Mouse (Mus musculus): ENCODE results near the gene Naip2. TPM values are rescaled to one million over a fixed set of nuclear protein-coding genes. Genes with fewer than 3 reads are reported as not detected.
"Not testable (repeated sequence)": the region's sequence is repeated elsewhere in the genome, so short reads cannot be mapped to it uniquely, and the experiment has no call there.

Gene Naip2
- 0.12 and 0.17 TPM in 2 replicates for polyA plus RNA-seq (2014; fragmentation: Nextera tagmentation; extraction: Ambion mirVana)

DNA sequence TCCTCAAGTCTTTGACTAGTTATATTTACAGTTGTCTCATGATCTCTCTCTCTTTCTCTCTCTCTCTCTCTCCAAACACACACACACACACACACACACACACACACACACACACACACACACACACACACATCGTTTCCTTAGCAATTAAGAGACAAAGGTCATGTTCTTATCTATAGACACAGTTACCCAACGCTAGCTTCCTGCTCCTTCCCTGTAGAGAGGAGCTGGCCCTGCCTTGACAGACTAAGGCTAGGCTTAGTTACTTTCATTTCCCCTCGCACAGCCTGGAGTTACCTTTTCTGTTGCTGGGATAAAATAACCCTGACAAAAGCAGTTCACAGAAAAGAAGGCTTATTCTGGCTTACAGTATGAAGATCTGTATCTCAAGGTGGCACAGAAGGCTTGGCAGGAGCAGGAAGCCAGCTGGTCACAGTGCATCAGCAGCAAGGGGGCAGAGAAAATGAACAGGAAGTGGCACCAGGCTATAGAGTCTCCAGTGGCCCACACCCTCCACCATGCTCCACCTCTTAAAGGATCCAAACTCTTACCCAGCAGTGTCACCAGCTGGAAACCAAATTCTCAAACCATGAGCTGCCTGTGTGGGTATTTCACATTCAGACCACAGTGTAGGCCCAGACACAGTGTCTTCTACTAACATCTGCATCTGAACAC lies at the start of gene Naip2:
TSS of gene Naip2 (minus strand) at position 434 of the 675 bp plus-strand sequence.
- H3K9ac ChIP-seq (ENCODE audit: low read length); H3K4me2 ChIP-seq (ENCODE audit: low read depth, low read length, severe bottlenecking); H3K4me1 ChIP-seq (replicated peaks; ENCODE audit: control insufficient read depth, insufficient read depth, low read length); H3K27ac ChIP-seq (ENCODE audit: low read depth, low read length); ATAC-seq (replicated peaks; ENCODE audit: low FRiP score); H3K36me3 ChIP-seq (ENCODE audit: control insufficient read depth, insufficient read depth, low read length); H3K4me3 ChIP-seq (ENCODE audit: low read depth, low read length); DNase-seq (ENCODE audit: low spot score); H3K27me3 ChIP-seq (ENCODE audit: control insufficient read depth, insufficient read depth, low read length); H3K9me3 ChIP-seq (ENCODE audit: control insufficient read depth, low read length): not testable (repeated sequence)
- WGBS = 62% methylated on average over 3 of the region's 3 CpGs

DNA sequence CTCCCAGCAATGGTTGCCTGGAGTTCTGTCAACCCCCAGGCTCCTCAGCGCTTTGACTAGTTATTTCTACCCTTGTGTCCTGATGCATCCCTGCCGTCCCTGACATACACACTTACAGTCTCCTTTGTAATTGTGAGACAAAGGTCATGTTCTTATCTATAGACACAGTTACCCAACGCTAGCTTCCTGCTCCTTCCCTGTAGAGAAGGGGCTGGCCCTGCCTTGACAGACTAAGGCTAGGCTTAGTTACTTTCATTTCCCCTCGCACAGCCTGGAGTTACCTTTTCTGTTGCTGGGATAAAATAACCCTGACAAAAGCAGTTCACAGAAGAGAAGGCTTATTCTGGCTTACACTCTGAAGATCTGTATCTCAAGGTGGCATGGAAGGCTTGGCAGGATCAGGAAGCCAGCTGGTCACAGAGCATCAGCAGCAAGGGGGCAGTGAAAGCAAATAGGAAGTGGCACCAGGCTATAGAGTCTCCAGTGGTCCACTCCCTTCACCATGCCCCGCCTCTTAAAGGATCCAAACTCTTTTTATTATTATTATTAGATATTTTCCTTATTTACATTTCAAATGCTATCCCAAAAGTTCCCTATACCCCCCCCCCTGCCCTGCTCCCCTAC lies 45.1 kb upstream of the Naip2 start:
- ATAC-seq (replicated peaks; ENCODE audit: low FRiP score); H3K27me3 ChIP-seq (ENCODE audit: control insufficient read depth, insufficient read depth, low read length); H3K27ac ChIP-seq (ENCODE audit: low read depth, low read length); H3K4me3 ChIP-seq (ENCODE audit: low read depth, low read length); DNase-seq (ENCODE audit: low spot score); H3K4me1 ChIP-seq (replicated peaks; ENCODE audit: control insufficient read depth, insufficient read depth, low read length); H3K9me3 ChIP-seq (ENCODE audit: control insufficient read depth, low read length); H3K4me2 ChIP-seq (ENCODE audit: low read depth, low read length, severe bottlenecking); H3K36me3 ChIP-seq (ENCODE audit: control insufficient read depth, insufficient read depth, low read length); H3K9ac ChIP-seq (ENCODE audit: low read length): not testable (repeated sequence)
- 82% methylated on average over 5 of the region's 5 CpGs for WGBS

DNA sequence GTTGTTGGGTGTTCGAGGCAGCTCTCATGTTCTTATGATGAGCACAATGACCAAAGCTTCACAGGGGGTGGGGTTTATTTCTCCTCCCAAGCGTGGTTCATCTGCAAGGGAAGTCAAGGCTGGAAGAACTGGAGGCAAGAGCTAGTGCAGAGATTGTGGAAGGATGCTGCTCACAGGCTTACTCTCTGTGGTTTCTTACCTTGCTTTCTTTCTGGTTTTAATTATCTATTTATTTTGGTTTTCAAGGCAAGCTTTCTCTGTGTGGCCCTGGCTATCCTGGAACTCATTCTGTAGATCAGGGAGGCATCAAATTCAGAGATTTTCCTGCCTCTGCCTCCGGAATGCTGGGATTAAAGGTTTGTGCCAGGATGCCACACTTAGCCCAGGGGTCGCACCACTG lies 44.3 kb upstream of the Naip2 start, which contains the start of gene Naip5:
TSS of gene Naip5 (minus strand) at position 101 of the 400 bp plus-strand sequence.
- not testable (repeated sequence) for H3K36me3 ChIP-seq (ENCODE audit: control insufficient read depth, insufficient read depth, low read length); H3K27ac ChIP-seq (ENCODE audit: low read depth, low read length); H3K4me1 ChIP-seq (replicated peaks; ENCODE audit: control insufficient read depth, insufficient read depth, low read length); H3K9ac ChIP-seq (ENCODE audit: low read length); ATAC-seq (replicated peaks; ENCODE audit: low FRiP score); H3K9me3 ChIP-seq (ENCODE audit: control insufficient read depth, low read length); DNase-seq (ENCODE audit: low spot score); H3K27me3 ChIP-seq (ENCODE audit: control insufficient read depth, insufficient read depth, low read length); H3K4me2 ChIP-seq (ENCODE audit: low read depth, low read length, severe bottlenecking); H3K4me3 ChIP-seq (ENCODE audit: low read depth, low read length)
- WGBS = 80% methylated on average over 4 of the region's 4 CpGs

DNA sequence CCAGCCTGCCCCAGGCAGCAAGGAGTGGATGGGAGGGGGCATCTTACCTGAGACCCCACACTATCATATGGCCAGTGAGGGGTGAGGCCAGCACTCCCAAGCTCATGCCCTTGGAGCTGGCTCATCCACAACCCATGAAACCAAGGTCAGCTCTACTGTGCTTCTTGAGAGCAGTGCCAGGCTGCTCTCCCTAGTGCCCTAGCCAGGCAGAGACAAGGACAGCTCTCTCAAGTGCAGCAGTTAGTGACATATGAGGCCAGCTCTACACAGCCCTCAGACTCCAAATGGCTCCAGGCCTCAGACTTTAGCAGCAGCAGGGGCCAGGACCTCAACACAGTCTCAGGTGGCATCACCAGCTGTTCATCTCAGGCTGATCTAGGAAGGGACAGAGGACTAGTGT lies 41.8 kb upstream of the Naip2 start:
- Histone ChIP-seq H3K4me1 (replicated peaks; ENCODE audit: control insufficient read depth, insufficient read depth, low read length) (no peaks in the 10 kb centered on the region), H3K27me3 (ENCODE audit: control insufficient read depth, insufficient read depth, low read length) (no peaks in the 10 kb centered on the region), H3K4me3 (ENCODE audit: low read depth, low read length) (no peak overlapping the region), H3K27ac (ENCODE audit: low read depth, low read length) (no peak overlapping the region), H3K4me2 (ENCODE audit: low read depth, low read length, severe bottlenecking) (no peak overlapping the region), H3K9ac (ENCODE audit: low read length) (no peak overlapping the region), H3K9me3 (ENCODE audit: control insufficient read depth, low read length) (no peaks in the 10 kb centered on the region), H3K36me3 (ENCODE audit: control insufficient read depth, insufficient read depth, low read length) (no peaks in the 10 kb centered on the region)
- DNase-seq (ENCODE audit: low spot score) (no peak), ATAC-seq (replicated peaks; ENCODE audit: low FRiP score) (peak; percentile 36; the same call in 1 of the 2 replicates)

DNA sequence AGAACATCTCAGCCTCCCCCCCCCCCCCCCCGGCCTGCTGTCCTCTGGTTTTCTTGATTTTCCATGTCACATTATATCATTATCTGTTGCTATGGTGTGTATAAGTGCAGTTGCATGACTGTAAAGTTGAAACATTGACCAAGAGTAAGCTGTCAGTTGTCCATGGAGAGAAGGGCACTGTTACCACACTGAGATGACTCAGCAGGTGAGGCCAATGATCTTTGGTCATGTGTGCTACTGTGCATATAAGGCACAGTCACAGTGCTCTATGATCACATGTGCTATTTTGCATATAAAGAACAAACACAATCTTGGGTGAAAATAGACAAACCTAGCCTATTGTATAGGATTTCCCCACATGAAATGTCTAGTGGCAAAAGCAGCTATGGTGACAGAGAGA lies 11.8 kb upstream of the Naip2 start:
- not testable (repeated sequence) for H3K36me3 ChIP-seq (ENCODE audit: control insufficient read depth, insufficient read depth, low read length); H3K9me3 ChIP-seq (ENCODE audit: control insufficient read depth, low read length); ATAC-seq (replicated peaks; ENCODE audit: low FRiP score); H3K27ac ChIP-seq (ENCODE audit: low read depth, low read length); H3K9ac ChIP-seq (ENCODE audit: low read length); DNase-seq (ENCODE audit: low spot score); H3K27me3 ChIP-seq (ENCODE audit: control insufficient read depth, insufficient read depth, low read length); H3K4me2 ChIP-seq (ENCODE audit: low read depth, low read length, severe bottlenecking); H3K4me1 ChIP-seq (replicated peaks; ENCODE audit: control insufficient read depth, insufficient read depth, low read length); H3K4me3 ChIP-seq (ENCODE audit: low read depth, low read length)
- 73% methylated on average over 1 of the region's 1 CpGs for WGBS

DNA sequence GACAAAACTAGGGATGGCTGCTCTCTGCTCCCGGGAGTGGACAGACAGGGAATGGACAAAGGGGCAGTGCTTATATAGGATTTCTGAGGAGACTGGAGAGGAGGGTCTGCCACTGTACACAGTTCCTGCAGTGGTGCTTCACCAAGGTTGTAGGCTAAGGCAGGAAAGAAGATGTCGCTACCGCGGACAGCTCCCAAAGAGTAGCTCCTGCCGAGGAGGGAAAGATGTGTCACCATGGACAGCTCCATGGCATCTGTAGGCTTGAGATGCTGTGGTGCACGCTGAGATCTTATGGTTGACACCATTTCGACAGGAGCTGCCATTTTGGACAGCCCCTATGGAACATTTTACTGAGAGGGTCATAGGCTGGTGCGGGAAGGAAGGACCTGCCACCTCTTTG lies 8.6 kb upstream of the Naip2 start:
- 28% methylated on average over 8 of the region's 8 CpGs for WGBS
- no peak for ATAC-seq (replicated peaks; ENCODE audit: low FRiP score)
- no peaks in the 10 kb centered on the region for H3K4me1 ChIP-seq (replicated peaks; ENCODE audit: control insufficient read depth, insufficient read depth, low read length)
- H3K4me3 ChIP-seq (ENCODE audit: low read depth, low read length) = no peak overlapping the region
- no peak overlapping the region for H3K9ac ChIP-seq (ENCODE audit: low read length)
- no peak overlapping the region for H3K27ac ChIP-seq (ENCODE audit: low read depth, low read length)
- DNase-seq (ENCODE audit: low spot score) = peak; percentile 61
- no peaks in the 10 kb centered on the region for H3K9me3 ChIP-seq (ENCODE audit: control insufficient read depth, low read length)
- H3K36me3 ChIP-seq (ENCODE audit: control insufficient read depth, insufficient read depth, low read length) = no peaks in the 10 kb centered on the region
- no peak overlapping the region for H3K4me2 ChIP-seq (ENCODE audit: low read depth, low read length, severe bottlenecking)
- no peaks in the 10 kb centered on the region for H3K27me3 ChIP-seq (ENCODE audit: control insufficient read depth, insufficient read depth, low read length)

DNA sequence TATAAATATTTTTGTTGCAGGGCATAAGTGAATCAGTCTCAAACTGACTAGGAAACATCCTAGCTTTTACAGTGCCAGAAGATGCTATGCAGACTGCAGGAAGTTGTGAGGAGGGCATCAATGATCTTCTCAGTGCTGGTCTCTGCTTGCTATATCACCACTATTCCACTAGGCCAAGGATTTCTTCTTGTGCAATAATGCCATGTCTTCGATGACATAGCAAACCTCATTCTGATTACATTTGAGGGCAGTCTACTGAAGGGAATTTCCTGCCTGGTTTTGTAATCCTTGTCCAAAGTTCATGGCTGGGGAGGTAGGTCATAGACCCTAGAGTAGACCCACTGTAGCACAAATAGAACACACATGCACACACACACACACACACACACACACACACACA lies 1.4 kb upstream of the Naip2 start:
- H3K9ac ChIP-seq (ENCODE audit: low read length) = no peak overlapping the region
- H3K9me3 ChIP-seq (ENCODE audit: control insufficient read depth, low read length) = no peaks in the 10 kb centered on the region
- 88% methylated on average over 1 of the region's 1 CpGs for WGBS
- DNase-seq (ENCODE audit: low spot score) = no peak
- H3K4me1 ChIP-seq (replicated peaks; ENCODE audit: control insufficient read depth, insufficient read depth, low read length) = no peaks in the 10 kb centered on the region
- H3K27ac ChIP-seq (ENCODE audit: low read depth, low read length) = no peak overlapping the region
- no peak overlapping the region for H3K4me2 ChIP-seq (ENCODE audit: low read depth, low read length, severe bottlenecking)
- H3K27me3 ChIP-seq (ENCODE audit: control insufficient read depth, insufficient read depth, low read length) = no peaks in the 10 kb centered on the region
- no peaks in the 10 kb centered on the region for H3K36me3 ChIP-seq (ENCODE audit: control insufficient read depth, insufficient read depth, low read length)
- no peak for ATAC-seq (replicated peaks; ENCODE audit: low FRiP score)
- H3K4me3 ChIP-seq (ENCODE audit: low read depth, low read length) = no peak overlapping the region

DNA sequence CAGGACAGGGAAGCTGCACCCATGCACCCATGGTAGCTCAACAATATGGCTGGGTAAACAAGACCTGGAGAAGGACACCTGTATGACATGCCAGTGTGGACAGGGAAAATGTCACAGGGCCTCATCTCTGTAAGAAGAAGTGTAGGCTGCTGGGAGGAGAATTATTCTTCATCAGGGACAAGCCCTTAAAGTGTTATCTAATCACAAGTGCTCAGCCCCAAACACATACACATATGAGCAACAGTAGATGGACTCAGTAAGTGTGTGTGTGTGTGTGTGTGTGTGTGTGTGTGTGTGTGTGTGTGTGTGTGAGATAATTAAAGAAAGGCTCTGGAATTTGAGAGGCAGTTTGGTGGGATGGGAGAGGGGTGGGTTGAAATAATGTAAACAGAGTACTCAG lies 1.1 kb downstream of the Naip2 start:
- no peaks in the 10 kb centered on the region for H3K4me1 ChIP-seq (replicated peaks; ENCODE audit: control insufficient read depth, insufficient read depth, low read length)
- DNase-seq (ENCODE audit: low spot score) = no peak
- no peak overlapping the region for H3K9ac ChIP-seq (ENCODE audit: low read length)
- ATAC-seq (replicated peaks; ENCODE audit: low FRiP score) = no peak
- no peaks in the 10 kb centered on the region for H3K27me3 ChIP-seq (ENCODE audit: control insufficient read depth, insufficient read depth, low read length)
- no peak overlapping the region for H3K4me3 ChIP-seq (ENCODE audit: low read depth, low read length)
- H3K27ac ChIP-seq (ENCODE audit: low read depth, low read length) = no peak overlapping the region
- no peak overlapping the region for H3K4me2 ChIP-seq (ENCODE audit: low read depth, low read length, severe bottlenecking)
- no peaks in the 10 kb centered on the region for H3K36me3 ChIP-seq (ENCODE audit: control insufficient read depth, insufficient read depth, low read length)
- H3K9me3 ChIP-seq (ENCODE audit: control insufficient read depth, low read length) = no peaks in the 10 kb centered on the region

DNA sequence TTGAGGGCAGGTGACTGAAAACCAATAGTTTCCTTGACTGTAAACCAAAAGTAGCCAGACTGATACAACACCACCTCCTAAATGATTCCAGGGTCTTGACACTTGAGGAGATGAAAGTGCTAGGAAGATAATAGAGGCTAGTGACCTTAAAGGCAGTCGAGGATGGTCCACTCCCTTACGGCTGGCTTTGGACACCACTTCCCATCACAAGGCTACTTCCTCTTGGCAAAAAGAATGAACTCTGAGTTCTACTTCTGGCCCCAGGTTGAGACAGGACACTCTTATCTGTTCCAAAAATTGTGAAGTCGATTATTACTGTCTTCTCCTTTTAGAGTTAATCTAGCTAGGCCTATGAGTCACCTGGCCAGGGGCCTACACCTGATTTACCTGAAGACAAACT lies 6.5 kb downstream of the Naip2 start:
- H3K4me1 ChIP-seq (replicated peaks; ENCODE audit: control insufficient read depth, insufficient read depth, low read length) = no peaks in the 10 kb centered on the region
- H3K27ac ChIP-seq (ENCODE audit: low read depth, low read length) = no peak overlapping the region
- no peak for DNase-seq (ENCODE audit: low spot score)
- H3K9me3 ChIP-seq (ENCODE audit: control insufficient read depth, low read length) = no peaks in the 10 kb centered on the region
- H3K4me2 ChIP-seq (ENCODE audit: low read depth, low read length, severe bottlenecking) = no peak overlapping the region
- no peaks in the 10 kb centered on the region for H3K27me3 ChIP-seq (ENCODE audit: control insufficient read depth, insufficient read depth, low read length)
- H3K4me3 ChIP-seq (ENCODE audit: low read depth, low read length) = no peak overlapping the region
- no peaks in the 10 kb centered on the region for H3K36me3 ChIP-seq (ENCODE audit: control insufficient read depth, insufficient read depth, low read length)
- H3K9ac ChIP-seq (ENCODE audit: low read length) = no peak overlapping the region
- 85% methylated on average over 3 of the region's 3 CpGs for WGBS
- no peak for ATAC-seq (replicated peaks; ENCODE audit: low FRiP score)
